Mouse (Mus musculus) thymus, adult 2 months (tissue): ENCODE data around the gene Ddit4. TPM values are rescaled to one million over a fixed set of nuclear protein-coding genes. Genes with fewer than 3 reads are reported as not detected.

Experiments
- DNase-seq: peaks from one replicate; pipeline ENCODE4 v3.0.0; 2021
- H3K27ac ChIP-seq: fragments of 200-500 bp; 2 replicates; pipeline ENCODE4 v1.5.1; 2012; ENCODE audit warnings: low read length, control low read depth; ENCODE audit not compliant: control insufficient read depth, insufficient read depth
- H3K27me3 ChIP-seq: fragments of 200-500 bp; 2 replicates; pipeline ENCODE4 v1.6.1; 2012; ENCODE audit warnings: mild to moderate bottlenecking, low read length, moderate library complexity, mixed read lengths; ENCODE audit not compliant: control insufficient read depth, insufficient read depth
- H3K36me3 ChIP-seq: fragments of 200-500 bp; 2 replicates; pipeline ENCODE4 v1.6.1; 2012; ENCODE audit warnings: mild to moderate bottlenecking, low read length, moderate library complexity; ENCODE audit not compliant: control insufficient read depth, insufficient read depth
- H3K4me1 ChIP-seq: fragments of 200-500 bp; replicated peaks from 2 replicates; pipeline ENCODE4 v1.6.1; 2012; ENCODE audit warnings: low read length; ENCODE audit not compliant: control insufficient read depth, insufficient read depth
- H3K4me3 ChIP-seq: fragments of 200-500 bp; 2 replicates; pipeline ENCODE4 v1.5.1; 2012; ENCODE audit warnings: mild to moderate bottlenecking, low read length, control low read depth, moderate library complexity; ENCODE audit not compliant: control insufficient read depth, insufficient read depth
- CTCF ChIP-seq: fragments of 200-500 bp; IDR thresholded peaks from 2 replicates; pipeline ENCODE4 v1.5.1; 2012; ENCODE audit warnings: mild to moderate bottlenecking, control low read depth, low read length, moderate library complexity, borderline replicate concordance; ENCODE audit not compliant: control insufficient read depth, poor library complexity, insufficient read depth; ENCODE audit errors: extremely low read depth
- POLR2A ChIP-seq: fragments of 200-500 bp; IDR thresholded peaks from 2 replicates; pipeline ENCODE4 v1.6.1; 2012; ENCODE audit warnings: mild to moderate bottlenecking, low read length, control low read depth, moderate library complexity; ENCODE audit not compliant: control insufficient read depth, poor library complexity, insufficient read depth; ENCODE audit errors: extremely low read depth
- WGBS: fragments of 180-500 bp; shearing (Covaris S2); methylation state at CpG from one replicate; pipeline ENCODE4 v1.1.7; 2018; 5-methylcytosine and 5-hydroxymethylcytosine counted together
- polyA plus RNA-seq: library from polyadenylated mRNA; depleted of rRNA; stranded (reverse); fragments of >200 nt; gene quantifications from 2 replicates; pipeline ENCODE4 v1.2.3, GENCODE M21; 2012

The Ddit4 gene
- polyA plus RNA-seq, 1 experiment, result 190 TPM

GRCm38 (mm10) chr10:59972999-59973398 is 21.4 kb upstream of the Ddit4 start:
- peak overlapping the region; percentile 97 for H3K27ac ChIP-seq
- 69% methylated on average over 6 of the region's 6 CpGs for WGBS
- H3K27me3 ChIP-seq, result no peaks in the 10 kb centered on the region
- peaks cover 71% of the 10 kb centered on the region for H3K4me1 ChIP-seq
- H3K36me3 ChIP-seq, result no peaks in the 10 kb centered on the region
- no peak overlapping the region for H3K4me3 ChIP-seq
- TF ChIP-seq POLR2A (no peak), CTCF (no peak)
- DNase-seq, result peak; percentile 16

GRCm38 (mm10) chr10:59972534-59972933 is 20.9 kb upstream of the Ddit4 start:
- peak; percentile 20 for DNase-seq
- no peak for TF ChIP-seq POLR2A
- no peak for TF ChIP-seq CTCF
- Histone ChIP-seq H3K27ac (peak overlapping the region; percentile 27; the same call in 1 of the 2 replicates), H3K36me3 (no peaks in the 10 kb centered on the region), H3K4me3 (no peak overlapping the region), H3K27me3 (no peaks in the 10 kb centered on the region), H3K4me1 (peaks cover 67% of the 10 kb centered on the region)
- WGBS, result 88% methylated on average over 2 of the region's 2 CpGs

GRCm38 (mm10) chr10:59971813-59972212 is 20.2 kb upstream of the Ddit4 start:
- Histone ChIP-seq H3K4me3 (no peak overlapping the region), H3K27ac (no peak overlapping the region; the same call in 1 of the 2 replicates), H3K36me3 (no peaks in the 10 kb centered on the region), H3K27me3 (no peaks in the 10 kb centered on the region), H3K4me1 (peaks cover 62% of the 10 kb centered on the region)
- DNase-seq, result peak; percentile 24
- 87% methylated on average over 8 of the region's 8 CpGs for WGBS
- TF ChIP-seq CTCF, result no peak
- no peak for TF ChIP-seq POLR2A

GRCm38 (mm10) chr10:59970450-59971062 is 18.9 kb upstream of the Ddit4 start:
- peaks cover 57% of the 10 kb centered on the region for H3K4me1 ChIP-seq

GRCm38 (mm10) chr10:59969821-59970449 is 18.3 kb upstream of the Ddit4 start:
- Histone ChIP-seq H3K27ac (peak overlapping the region; percentile 94), H3K36me3 (no peaks in the 10 kb centered on the region), H3K4me1 (peaks cover 58% of the 10 kb centered on the region), H3K27me3 (no peaks in the 10 kb centered on the region), H3K4me3 (peak overlapping the region; percentile 59)
- DNase-seq, result peak; percentile 68
- TF ChIP-seq CTCF (no peak), POLR2A (peak; percentile 73; the same call in 1 of the 2 replicates)
- WGBS, result 1% methylated on average over 25 of the region's 25 CpGs

More at GRCm38 (mm10) chr10:59970450-59971062, 18.9 kb upstream of the Ddit4 start:
- TF ChIP-seq POLR2A (no peak), CTCF (no peak)
- Histone ChIP-seq H3K4me3 (0 out of 2 replicates have a peak overlapping the region, but pooled peaks have one; percentile 2), H3K27me3 (no peaks in the 10 kb centered on the region), H3K27ac (peak overlapping the region; percentile 94), H3K36me3 (no peaks in the 10 kb centered on the region)
- DNase-seq, result peak; percentile 52
- 12% methylated on average over 6 of the region's 6 CpGs for WGBS

GRCm38 (mm10) chr10:59967309-59967942 is 15.8 kb upstream of the Ddit4 start:
- WGBS, result 80% methylated on average over 6 of the region's 6 CpGs
- H3K36me3 ChIP-seq, result no peaks in the 10 kb centered on the region
- no peak overlapping the region for H3K27ac ChIP-seq
- no peak for DNase-seq
- H3K4me1 ChIP-seq, result peaks cover 50% of the 10 kb centered on the region
- H3K4me3 ChIP-seq, result no peak overlapping the region
- H3K27me3 ChIP-seq, result no peaks in the 10 kb centered on the region
- TF ChIP-seq CTCF, result no peak
